Mouse (Mus musculus): Measurements from ENCODE around the gene Nrip1. TPM values are rescaled to one million over a fixed set of nuclear protein-coding genes. Genes with fewer than 3 reads are reported as not detected.

Nrip1 gene
- total and polyA plus RNA-seq, 2 experiments from 2014 or later: 29.5 to 33.7 TPM

DNA sequence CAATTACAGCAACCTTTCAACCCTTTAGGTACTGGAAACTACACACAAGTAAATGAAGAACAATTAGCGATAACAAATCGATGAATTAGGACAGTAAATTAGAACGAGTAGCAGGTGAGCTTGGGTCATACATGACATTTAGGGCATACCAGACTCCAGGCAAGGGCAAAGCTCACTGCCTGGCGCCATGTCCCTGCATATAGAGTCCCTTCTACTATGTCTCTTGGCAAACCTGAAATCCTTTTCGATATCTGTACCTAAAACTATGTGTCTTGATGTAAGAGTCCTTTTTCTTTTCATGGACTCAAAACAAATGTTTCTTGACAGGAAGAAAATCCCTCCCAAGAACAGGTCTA lies 53.5 kb downstream of the Nrip1 start:
- no peak overlapping the region for H3K4me3 ChIP-seq (ENCODE audit: low read depth, low read length)
- no peaks in the 10 kb centered on the region for H3K27me3 ChIP-seq (ENCODE audit: insufficient read depth, low read length)
- peaks cover 16% of the 10 kb centered on the region for H3K4me1 ChIP-seq (ENCODE audit: insufficient read depth, low read length)
- H3K27ac ChIP-seq (ENCODE audit: low read depth, low read length): 0 out of 2 replicates have a peak overlapping the region, but pooled peaks have one; percentile 12
- WGBS: 39% methylated on average over 5 of the region's 5 CpGs
- no peak overlapping the region for H3K4me2 ChIP-seq (ENCODE audit: low read depth, low read length, poor library complexity, severe bottlenecking)
- TF ChIP-seq CTCF (IDR thresholded peaks at IDR 0.05): no peak
- no peak overlapping the region for H3K9ac ChIP-seq (replicated peaks; ENCODE audit: low read length, poor library complexity, severe bottlenecking)
- H3K36me3 ChIP-seq (ENCODE audit: insufficient read depth, low read length): no peaks in the 10 kb centered on the region
- DNase-seq (ENCODE audit: low spot score): no peak
- no peak for ATAC-seq (ENCODE audit: low FRiP score)
- H3K9me3 ChIP-seq (ENCODE audit: low read length): no peaks in the 10 kb centered on the region

DNA sequence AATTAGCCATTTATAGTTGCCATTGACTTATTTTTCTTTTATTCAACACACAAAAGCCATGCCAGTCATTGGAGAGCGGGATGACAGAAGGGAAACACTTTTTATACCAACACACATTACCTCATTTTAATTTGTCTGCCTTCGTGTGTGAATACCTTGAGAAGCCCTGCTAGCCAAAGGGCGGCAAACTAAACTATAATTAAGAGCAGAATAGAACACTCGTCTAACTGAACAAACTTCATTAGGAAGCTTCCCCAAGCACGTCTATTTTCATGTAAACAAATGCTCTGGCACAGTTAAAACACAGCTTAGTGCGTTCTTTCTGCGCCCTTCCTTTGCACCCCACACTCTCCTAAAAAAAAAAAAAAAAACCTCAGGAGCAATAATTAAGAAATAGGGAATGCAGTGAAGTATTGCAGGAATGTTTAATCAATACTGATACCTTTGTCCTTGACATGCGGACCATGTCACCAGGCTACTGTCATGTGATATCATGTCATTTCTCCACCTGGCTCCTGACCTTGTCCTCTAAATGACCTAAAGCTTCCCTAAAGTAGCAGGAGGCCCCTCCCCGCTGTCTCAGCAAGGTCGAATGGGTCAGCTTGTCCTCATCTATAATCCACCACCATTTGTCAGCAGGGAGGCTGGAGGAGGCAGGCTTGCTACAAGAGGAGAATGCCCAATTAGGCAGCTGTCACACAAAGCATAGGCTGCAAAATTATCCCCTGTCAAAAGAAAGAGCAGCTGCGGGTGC lies 54.1 kb downstream of the Nrip1 start:
- H3K27me3 ChIP-seq (ENCODE audit: insufficient read depth, low read length): no peaks in the 10 kb centered on the region
- no peak overlapping the region for H3K4me2 ChIP-seq (ENCODE audit: low read depth, low read length, poor library complexity, severe bottlenecking)
- TF ChIP-seq CTCF (IDR thresholded peaks at IDR 0.05): no peak
- ATAC-seq (ENCODE audit: low FRiP score) (0 out of 2 replicates have a peak, but pooled peaks have one; percentile 32), DNase-seq (ENCODE audit: low spot score) (peak; percentile 59)
- H3K36me3 ChIP-seq (ENCODE audit: insufficient read depth, low read length): no peaks in the 10 kb centered on the region
- H3K9me3 ChIP-seq (ENCODE audit: low read length): no peaks in the 10 kb centered on the region
- WGBS: 27% methylated on average over 11 of the region's 11 CpGs
- H3K27ac ChIP-seq (ENCODE audit: low read depth, low read length): 0 out of 2 replicates have a peak overlapping the region, but pooled peaks have one; percentile 12
- peaks cover 16% of the 10 kb centered on the region for H3K4me1 ChIP-seq (ENCODE audit: insufficient read depth, low read length)
- H3K9ac ChIP-seq (replicated peaks; ENCODE audit: low read length, poor library complexity, severe bottlenecking): no peak overlapping the region
- no peak overlapping the region for H3K4me3 ChIP-seq (ENCODE audit: low read depth, low read length)

DNA sequence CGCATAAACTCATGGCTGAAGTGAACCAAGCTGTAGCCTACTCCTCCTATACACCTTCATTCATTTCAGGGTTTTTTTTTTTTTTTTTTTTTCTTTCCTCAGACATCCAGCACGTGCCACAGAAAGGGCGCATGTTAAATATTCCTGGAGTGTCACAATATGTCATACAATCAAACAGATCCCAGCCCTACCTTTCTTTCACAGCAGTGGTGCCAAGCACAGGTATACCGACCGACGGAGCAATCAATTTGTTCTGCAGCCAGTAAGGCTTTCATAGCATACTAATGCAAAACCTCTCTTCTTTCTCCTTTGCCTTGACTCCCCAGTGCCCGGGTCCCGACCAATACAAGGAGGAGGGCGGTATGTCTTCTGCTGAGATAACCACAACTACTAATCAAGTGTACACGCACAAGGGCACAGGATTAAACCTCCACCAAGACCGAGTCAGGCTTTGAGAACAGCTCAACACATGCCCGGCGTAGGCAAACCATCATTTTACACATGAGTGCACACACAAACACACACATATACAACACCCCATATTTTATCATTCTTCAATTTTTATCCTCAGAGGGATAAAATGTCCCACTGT lies 55.2 kb downstream of the Nrip1 start:
- DNase-seq (ENCODE audit: low spot score): no peak
- WGBS: 37% methylated on average over 13 of the region's 13 CpGs
- Histone ChIP-seq H3K9ac (replicated peaks; ENCODE audit: low read length, poor library complexity, severe bottlenecking) (no peak overlapping the region), H3K4me3 (ENCODE audit: low read depth, low read length) (no peak overlapping the region), H3K36me3 (ENCODE audit: insufficient read depth, low read length) (no peaks in the 10 kb centered on the region), H3K27ac (ENCODE audit: low read depth, low read length) (no peak overlapping the region), H3K4me1 (ENCODE audit: insufficient read depth, low read length) (peaks cover 16% of the 10 kb centered on the region), H3K9me3 (ENCODE audit: low read length) (no peaks in the 10 kb centered on the region), H3K4me2 (ENCODE audit: low read depth, low read length, poor library complexity, severe bottlenecking) (peak overlapping the region; percentile 19; the same call in 1 of the 2 replicates), H3K27me3 (ENCODE audit: insufficient read depth, low read length) (no peaks in the 10 kb centered on the region)
- 0 out of 2 replicates have a peak, but pooled peaks have one; percentile 41 for ATAC-seq (ENCODE audit: low FRiP score)
- TF ChIP-seq CTCF (IDR thresholded peaks at IDR 0.05): no peak

DNA sequence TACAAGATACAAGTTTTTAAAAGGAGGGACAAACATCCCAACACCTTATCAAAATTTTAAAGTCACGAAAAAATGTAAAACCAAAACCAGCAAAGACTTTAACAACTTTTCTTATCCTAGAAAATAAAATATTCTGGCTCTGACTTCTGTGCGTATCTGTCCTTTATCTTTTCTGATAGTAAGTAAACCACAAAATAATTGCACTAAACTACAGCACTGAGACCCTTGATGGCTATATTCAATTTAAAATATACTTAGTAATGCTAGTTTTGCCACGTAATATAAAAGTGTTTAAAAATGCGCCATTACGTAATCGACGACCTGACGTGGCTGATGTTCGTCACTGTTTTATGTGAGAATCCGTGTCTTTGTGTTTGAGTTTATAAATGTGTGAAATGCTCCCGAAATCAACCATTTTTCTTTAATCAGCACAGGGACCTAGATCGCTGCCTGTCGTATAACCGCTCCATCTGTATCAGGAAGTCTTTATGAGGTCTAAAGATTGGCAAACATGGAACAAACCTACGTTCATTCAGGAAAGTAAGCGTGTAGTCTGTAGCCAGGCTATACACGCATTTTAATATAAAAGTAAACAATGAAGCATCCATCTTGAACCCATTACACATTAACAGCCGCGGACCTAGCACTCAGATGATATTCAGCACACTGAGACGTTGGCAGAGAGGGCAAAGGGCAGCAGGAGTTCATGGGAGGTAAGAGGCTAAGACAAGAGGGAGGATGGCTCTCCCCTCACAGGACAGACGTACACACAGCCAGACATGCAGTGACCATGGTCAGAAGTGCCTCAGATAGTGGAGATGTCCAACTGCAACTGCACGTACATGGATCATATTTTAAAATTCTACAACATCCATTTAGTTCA lies 56.4 kb downstream of the Nrip1 start:
- Histone ChIP-seq H3K9me3 (ENCODE audit: low read length) (no peaks in the 10 kb centered on the region), H3K4me2 (ENCODE audit: low read depth, low read length, poor library complexity, severe bottlenecking) (no peak overlapping the region), H3K4me3 (ENCODE audit: low read depth, low read length) (no peak overlapping the region), H3K27me3 (ENCODE audit: insufficient read depth, low read length) (no peaks in the 10 kb centered on the region), H3K36me3 (ENCODE audit: insufficient read depth, low read length) (no peaks in the 10 kb centered on the region), H3K4me1 (ENCODE audit: insufficient read depth, low read length) (peaks cover 16% of the 10 kb centered on the region), H3K9ac (replicated peaks; ENCODE audit: low read length, poor library complexity, severe bottlenecking) (no peak overlapping the region), H3K27ac (ENCODE audit: low read depth, low read length) (no peak overlapping the region)
- 91% methylated on average over 22 of the region's 22 CpGs for WGBS
- no peak for DNase-seq (ENCODE audit: low spot score)
- no peak for ATAC-seq (ENCODE audit: low FRiP score)
- no peak for TF ChIP-seq CTCF (IDR thresholded peaks at IDR 0.05)

DNA sequence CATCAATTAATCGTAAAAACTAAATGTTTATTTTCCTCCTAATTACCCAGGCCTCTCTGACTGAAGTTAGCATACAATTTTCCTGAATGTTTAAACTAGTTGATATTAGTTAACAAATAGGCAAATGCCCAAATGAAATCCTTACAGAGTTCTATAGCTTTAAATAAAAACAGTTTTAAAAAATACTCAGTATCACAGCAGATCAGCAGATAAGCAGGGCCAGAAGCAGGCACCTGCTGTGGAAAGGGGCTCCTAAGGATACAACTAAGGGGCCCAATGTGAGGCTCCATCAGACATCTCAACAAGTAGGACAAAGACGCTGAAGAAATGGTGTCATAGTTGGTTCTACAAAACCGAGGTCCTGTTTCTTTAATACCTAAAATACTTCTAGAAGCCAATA lies 58.0 kb downstream of the Nrip1 start:
- ATAC-seq (ENCODE audit: low FRiP score) (no peak), DNase-seq (ENCODE audit: low spot score) (no peak)
- no peak for TF ChIP-seq CTCF (IDR thresholded peaks at IDR 0.05)
- 98% methylated on average over 3 of the region's 3 CpGs for WGBS
- Histone ChIP-seq H3K36me3 (ENCODE audit: insufficient read depth, low read length) (no peaks in the 10 kb centered on the region), H3K4me1 (ENCODE audit: insufficient read depth, low read length) (peaks cover 16% of the 10 kb centered on the region), H3K9me3 (ENCODE audit: low read length) (no peaks in the 10 kb centered on the region), H3K4me2 (ENCODE audit: low read depth, low read length, poor library complexity, severe bottlenecking) (no peak overlapping the region), H3K27me3 (ENCODE audit: insufficient read depth, low read length) (no peaks in the 10 kb centered on the region), H3K9ac (replicated peaks; ENCODE audit: low read length, poor library complexity, severe bottlenecking) (no peak overlapping the region), H3K27ac (ENCODE audit: low read depth, low read length) (no peak overlapping the region), H3K4me3 (ENCODE audit: low read depth, low read length) (no peak overlapping the region)

Data from midbrain, postnatal 0 days (tissue).